Mouse (Mus musculus) retina, postnatal 7 days (tissue): Measurements from ENCODE around the gene Leng9.

Experiments used
- DNase-seq: peaks from one replicate; pipeline ENCODE4 v3.0.0-alpha.2; 2012; ENCODE audit warnings: low read depth, low spot score

The Leng9 gene

GRCm38 (mm10) chr7:4144766-4145551 is 5.2 kb downstream of the Leng9 start:
- DNase-seq = no peak

- no peak for DNase-seq
Observed at GRCm38 (mm10) chr7:4144046-4144445, 6.1 kb downstream of the Leng9 start.

- no peak for DNase-seq
Observed at GRCm38 (mm10) chr7:4143506-4143905, 6.7 kb downstream of the Leng9 start.

GRCm38 (mm10) chr7:4142796-4143445 is 7.3 kb downstream of the Leng9 start:
- no peak for DNase-seq

- no peak for DNase-seq
Observed at GRCm38 (mm10) chr7:4141648-4142325, 8.4 kb downstream of the Leng9 start.

GRCm38 (mm10) chr7:4139391-4139790 is 10.8 kb downstream of the Leng9 start:
- DNase-seq = no peak

- no peak for DNase-seq
Observed at GRCm38 (mm10) chr7:4138671-4139070, 11.5 kb downstream of the Leng9 start.

GRCm38 (mm10) chr7:4138181-4138580 is 12.0 kb downstream of the Leng9 start:
- DNase-seq = no peak

GRCm38 (mm10) chr7:4137746-4138145 is 12.4 kb downstream of the Leng9 start:
- DNase-seq = no peak

GRCm38 (mm10) chr7:4136771-4137531 is 13.2 kb downstream of the Leng9 start, which contains the start of gene Leng8:
Gene Leng8, plus strand, starts transcription at chr7:4137039.
- peak; percentile 97 for DNase-seq

- no peak for DNase-seq
Observed at GRCm38 (mm10) chr7:4136404-4136770, 13.8 kb downstream of the Leng9 start.

GRCm38 (mm10) chr7:4134911-4135310 is 15.3 kb downstream of the Leng9 start:
- DNase-seq = no peak

- no peak for DNase-seq
Observed at GRCm38 (mm10) chr7:4132998-4133397, 17.2 kb downstream of the Leng9 start.

- no peak for DNase-seq
Observed at GRCm38 (mm10) chr7:4132581-4132980, 17.6 kb downstream of the Leng9 start.

GRCm38 (mm10) chr7:4131964-4132363 is 18.2 kb downstream of the Leng9 start:
- peak; percentile 63 for DNase-seq

- peak; percentile 89 for DNase-seq
Observed at GRCm38 (mm10) chr7:4130686-4131452, 19.3 kb downstream of the Leng9 start.

- no peak for DNase-seq
Observed at GRCm38 (mm10) chr7:4128860-4129259, 21.3 kb downstream of the Leng9 start.

GRCm38 (mm10) chr7:4127894-4128293 is 22.3 kb downstream of the Leng9 start:
- DNase-seq = no peak

GRCm38 (mm10) chr7:4126992-4127785 is 23.0 kb downstream of the Leng9 start:
- DNase-seq = no peak

- DNase-seq = no peak
Observed at GRCm38 (mm10) chr7:4125306-4125705, 24.9 kb downstream of the Leng9 start.
